Mouse (Mus musculus): ENCODE data around the gene 1700017N19Rik. TPM values are rescaled to one million over a fixed set of nuclear protein-coding genes. Genes with fewer than 3 reads are reported as not detected.
"Not testable (repeated sequence)": the region's sequence is repeated elsewhere in the genome, so short reads cannot be mapped to it uniquely, and the experiment has no call there.

1700017N19Rik gene
- total RNA-seq (2014; rRNA removed; ENCODE audit: low replicate concordance), result not detected in 2 replicates
- polyA plus RNA-seq (2015; fragmentation: Nextera tagmentation; extraction: Ambion mirVana), result not detected in 2 replicates

DNA sequence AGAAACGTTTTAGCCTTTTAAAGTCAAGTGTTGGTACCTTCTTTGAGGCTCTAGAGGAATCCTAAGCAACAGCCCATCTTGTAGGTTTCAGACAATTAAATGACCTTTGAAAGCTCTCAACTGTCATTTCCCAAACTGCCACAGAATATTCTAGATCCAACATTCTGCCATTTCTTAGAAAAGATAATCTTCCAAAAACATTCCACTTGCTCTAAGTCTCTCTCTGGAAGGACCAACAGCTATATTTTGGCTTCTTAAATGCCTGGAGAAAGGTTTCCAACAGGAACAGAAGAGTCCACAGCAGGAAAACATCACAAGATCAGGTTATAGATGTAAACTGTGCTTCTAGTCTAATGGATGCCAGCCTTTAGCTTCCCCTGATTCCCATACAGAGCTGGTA, at the start of gene 1700017N19Rik, which contains the start of gene 4930430F08Rik:
1700017N19Rik (plus strand) TSS at position 162 of the 400 bp plus-strand sequence.
4930430F08Rik (minus strand) TSS at position 101 of the 400 bp plus-strand sequence.
- no peaks in the 10 kb centered on the region for H3K27me3 ChIP-seq (ENCODE audit: control insufficient read depth, insufficient read depth, low read length)
- no peak within 1 kb of the TSS for H3K27ac ChIP-seq (ENCODE audit: low read depth)
- H3K9ac ChIP-seq (replicated peaks; ENCODE audit: low read depth, low read length), result no peak within 1 kb of the TSS
- TF ChIP-seq EP300 (IDR thresholded peaks at IDR 0.05; ENCODE audit: low read depth) (no peak), CTCF (IDR thresholded peaks at IDR 0.05; ENCODE audit: low read depth) (no peak)
- peak within 1 kb of the TSS; percentile 67 for H3K4me3 ChIP-seq (ENCODE audit: low read depth, low read length)
- peaks cover 5% of the 10 kb centered on the region; the same call in 1 of the 2 replicates for H3K4me1 ChIP-seq (ENCODE audit: control insufficient read depth, insufficient read depth)
- no peaks in the 10 kb centered on the region for H3K9me3 ChIP-seq (replicated peaks; ENCODE audit: control insufficient read depth, low read length)
- DNase-seq (ENCODE audit: low spot score) (no peak), ATAC-seq (ENCODE audit: insufficient read depth, low read depth) (no peak)
- WGBS, result 70% methylated on average over 1 of the region's 1 CpGs
- peak within 1 kb of the TSS; percentile 90 for H3K4me2 ChIP-seq (ENCODE audit: low read depth, low read length)
- no peaks in the 10 kb centered on the region for H3K36me3 ChIP-seq (replicated peaks; ENCODE audit: control insufficient read depth, insufficient read depth, low read length)

GRCm38 (mm10) chr10:100556566-100557175, 33.6 kb upstream of the 1700017N19Rik start:
- no peaks in the 10 kb centered on the region for H3K27me3 ChIP-seq (ENCODE audit: control insufficient read depth, insufficient read depth, low read length)
- 0 out of 2 replicates have a peak, but pooled peaks cover 8% of the 10 kb centered on the region for H3K36me3 ChIP-seq (replicated peaks; ENCODE audit: control insufficient read depth, insufficient read depth, low read length)
- no peak for ATAC-seq (ENCODE audit: insufficient read depth, low read depth)
- no peak overlapping the region for H3K4me3 ChIP-seq (ENCODE audit: low read depth, low read length)
- H3K4me2 ChIP-seq (ENCODE audit: low read depth, low read length), result no peak overlapping the region
- 80% methylated on average over 3 of the region's 3 CpGs for WGBS
- no peak overlapping the region for H3K9ac ChIP-seq (replicated peaks; ENCODE audit: low read depth, low read length)
- no peak for TF ChIP-seq CTCF (IDR thresholded peaks at IDR 0.05; ENCODE audit: low read depth)
- no peak for TF ChIP-seq EP300 (IDR thresholded peaks at IDR 0.05; ENCODE audit: low read depth)
- H3K9me3 ChIP-seq (replicated peaks; ENCODE audit: control insufficient read depth, low read length), result no peaks in the 10 kb centered on the region
- no peak overlapping the region for H3K27ac ChIP-seq (ENCODE audit: low read depth)
- DNase-seq (ENCODE audit: low spot score), result no peak
- no peaks in the 10 kb centered on the region for H3K4me1 ChIP-seq (ENCODE audit: control insufficient read depth, insufficient read depth)

- not testable (repeated sequence) for ATAC-seq (ENCODE audit: insufficient read depth, low read depth); DNase-seq (ENCODE audit: low spot score); H3K4me2 ChIP-seq (ENCODE audit: low read depth, low read length); H3K27ac ChIP-seq (ENCODE audit: low read depth); H3K4me3 ChIP-seq (ENCODE audit: low read depth, low read length); H3K9me3 ChIP-seq (replicated peaks; ENCODE audit: control insufficient read depth, low read length); H3K9ac ChIP-seq (replicated peaks; ENCODE audit: low read depth, low read length); H3K27me3 ChIP-seq (ENCODE audit: control insufficient read depth, insufficient read depth, low read length); H3K4me1 ChIP-seq (ENCODE audit: control insufficient read depth, insufficient read depth)
- peaks cover 15% of the 10 kb centered on the region; the same call in 1 of the 2 replicates for H3K36me3 ChIP-seq (replicated peaks; ENCODE audit: control insufficient read depth, insufficient read depth, low read length)
- WGBS, result 75% methylated on average over 3 of the region's 3 CpGs
Measured at GRCm38 (mm10) chr10:100560194-100560883, 29.9 kb upstream of the 1700017N19Rik start.

GRCm38 (mm10) chr10:100564112-100564511, 26.2 kb upstream of the 1700017N19Rik start:
- Histone ChIP-seq H3K27me3 (ENCODE audit: control insufficient read depth, insufficient read depth, low read length) (no peaks in the 10 kb centered on the region), H3K36me3 (replicated peaks; ENCODE audit: control insufficient read depth, insufficient read depth, low read length) (peaks cover 26% of the 10 kb centered on the region), H3K4me3 (ENCODE audit: low read depth, low read length) (no peak overlapping the region), H3K9me3 (replicated peaks; ENCODE audit: control insufficient read depth, low read length) (no peaks in the 10 kb centered on the region), H3K4me2 (ENCODE audit: low read depth, low read length) (no peak overlapping the region), H3K9ac (replicated peaks; ENCODE audit: low read depth, low read length) (no peak overlapping the region), H3K4me1 (ENCODE audit: control insufficient read depth, insufficient read depth) (no peaks in the 10 kb centered on the region), H3K27ac (ENCODE audit: low read depth) (no peak overlapping the region)
- DNase-seq (ENCODE audit: low spot score), result no peak
- 62% methylated on average over 3 of the region's 3 CpGs for WGBS
- ATAC-seq (ENCODE audit: insufficient read depth, low read depth), result no peak
- no peak for TF ChIP-seq EP300 (IDR thresholded peaks at IDR 0.05; ENCODE audit: low read depth)
- no peak for TF ChIP-seq CTCF (IDR thresholded peaks at IDR 0.05; ENCODE audit: low read depth)

GRCm38 (mm10) chr10:100571707-100572106, 18.6 kb upstream of the 1700017N19Rik start:
- no peak overlapping the region for H3K27ac ChIP-seq (ENCODE audit: low read depth)
- ATAC-seq (ENCODE audit: insufficient read depth, low read depth), result no peak
- DNase-seq (ENCODE audit: low spot score), result no peak
- H3K4me2 ChIP-seq (ENCODE audit: low read depth, low read length), result no peak overlapping the region
- H3K9ac ChIP-seq (replicated peaks; ENCODE audit: low read depth, low read length), result no peak overlapping the region
- peaks cover 20% of the 10 kb centered on the region for H3K36me3 ChIP-seq (replicated peaks; ENCODE audit: control insufficient read depth, insufficient read depth, low read length)
- H3K4me1 ChIP-seq (ENCODE audit: control insufficient read depth, insufficient read depth), result no peaks in the 10 kb centered on the region
- H3K4me3 ChIP-seq (ENCODE audit: low read depth, low read length), result no peak overlapping the region
- TF ChIP-seq EP300 (IDR thresholded peaks at IDR 0.05; ENCODE audit: low read depth) (no peak), CTCF (IDR thresholded peaks at IDR 0.05; ENCODE audit: low read depth) (no peak)
- WGBS, result 82% methylated on average over 3 of the region's 3 CpGs
- no peaks in the 10 kb centered on the region for H3K9me3 ChIP-seq (replicated peaks; ENCODE audit: control insufficient read depth, low read length)
- H3K27me3 ChIP-seq (ENCODE audit: control insufficient read depth, insufficient read depth, low read length), result no peaks in the 10 kb centered on the region

Data from heart, postnatal 0 days (tissue).